Mouse (Mus musculus): ENCODE measurements around the gene Rcbtb1. TPM values are rescaled to one million over a fixed set of nuclear protein-coding genes. Genes with fewer than 3 reads are reported as not detected.
"Not testable (repeated sequence)": the region's sequence is repeated elsewhere in the genome, so short reads cannot be mapped to it uniquely, and the experiment has no call there.

Gene Rcbtb1
- polyA plus RNA-seq, 1 experiment from 2014 or later, result 130 TPM

DNA sequence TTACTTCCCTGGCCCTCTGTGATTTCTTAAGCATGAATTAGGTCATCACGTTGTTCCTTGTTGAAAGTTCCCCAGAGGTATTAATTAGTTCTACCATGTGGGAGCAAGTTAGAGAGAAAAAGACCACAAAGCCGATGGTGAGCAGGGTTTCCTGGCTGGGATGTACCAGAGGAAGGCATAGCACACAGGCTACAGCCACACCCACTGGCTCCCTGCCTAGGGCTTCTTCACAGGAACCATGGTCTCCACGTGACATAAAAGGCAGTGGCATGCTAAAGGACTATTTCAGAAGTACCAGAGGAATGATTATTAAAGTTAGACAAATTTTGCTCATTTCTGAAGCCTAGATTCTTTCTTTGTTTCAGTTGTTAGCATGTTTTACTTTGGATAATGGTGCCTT, 18.2 kb downstream of the Rcbtb1 start:
- Histone ChIP-seq H3K9ac (no peak overlapping the region), H3K4me2 (no peak overlapping the region), H3K36me3 (replicated peaks) (peaks cover 82% of the 10 kb centered on the region), H3K4me3 (replicated peaks) (no peak overlapping the region), H3K27ac (no peak overlapping the region), H3K4me1 (no peaks in the 10 kb centered on the region), H3K27me3 (no peaks in the 10 kb centered on the region), H3K9me3 (no peaks in the 10 kb centered on the region)
- ATAC-seq (ENCODE audit: low FRiP score), result no peak
- 92% methylated on average over 3 of the region's 3 CpGs for WGBS

DNA sequence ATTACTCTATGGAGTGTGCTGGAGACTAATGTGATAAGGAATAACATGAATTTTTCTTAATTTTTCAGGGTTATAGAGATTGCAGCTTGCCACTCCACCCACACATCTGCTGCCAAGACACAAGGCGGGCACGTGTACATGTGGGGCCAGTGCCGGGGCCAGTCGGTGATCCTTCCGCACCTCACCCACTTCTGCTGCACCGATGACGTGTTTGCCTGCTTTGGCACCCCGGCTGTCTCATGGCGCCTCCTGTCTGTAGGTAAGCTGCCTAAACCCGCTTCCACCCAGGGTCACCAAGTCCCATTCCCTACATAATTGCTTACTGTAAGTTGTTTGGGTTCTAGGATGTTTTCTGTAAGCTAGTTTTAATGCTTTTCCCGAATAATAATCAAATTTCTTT, 25.2 kb downstream of the Rcbtb1 start:
- Histone ChIP-seq H3K9ac (no peak overlapping the region), H3K4me1 (no peaks in the 10 kb centered on the region), H3K27me3 (no peaks in the 10 kb centered on the region), H3K4me2 (no peak overlapping the region), H3K9me3 (no peaks in the 10 kb centered on the region), H3K36me3 (replicated peaks) (peaks cover 92% of the 10 kb centered on the region), H3K27ac (no peak overlapping the region), H3K4me3 (replicated peaks) (no peak overlapping the region)
- no peak for ATAC-seq (ENCODE audit: low FRiP score)
- WGBS, result 97% methylated on average over 11 of the region's 11 CpGs

DNA sequence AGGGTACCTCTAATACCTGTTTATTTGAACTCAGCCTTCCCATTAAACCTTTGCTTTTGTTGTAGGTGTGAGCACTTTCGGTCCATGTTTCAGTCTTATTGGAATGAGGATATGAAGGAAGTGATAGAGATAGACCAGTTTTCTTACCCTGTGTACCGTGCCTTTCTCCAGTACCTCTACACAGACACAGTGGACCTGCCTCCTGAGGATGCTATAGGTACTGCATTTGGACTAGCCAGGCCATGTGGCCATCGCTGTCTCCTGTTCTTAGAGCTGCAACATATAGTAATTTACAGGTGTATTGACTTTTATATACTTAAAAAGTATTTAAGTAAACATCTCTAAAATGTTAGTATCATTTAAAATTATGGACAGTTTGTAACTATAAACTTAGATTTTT, 28.8 kb downstream of the Rcbtb1 start:
- Histone ChIP-seq H3K9ac (no peak overlapping the region), H3K9me3 (no peaks in the 10 kb centered on the region), H3K4me2 (no peak overlapping the region), H3K4me1 (no peaks in the 10 kb centered on the region), H3K27ac (no peak overlapping the region), H3K36me3 (replicated peaks) (peaks cover 92% of the 10 kb centered on the region), H3K4me3 (replicated peaks) (no peak overlapping the region), H3K27me3 (no peaks in the 10 kb centered on the region)
- ATAC-seq (ENCODE audit: low FRiP score), result no peak
- 93% methylated on average over 3 of the region's 3 CpGs for WGBS

DNA sequence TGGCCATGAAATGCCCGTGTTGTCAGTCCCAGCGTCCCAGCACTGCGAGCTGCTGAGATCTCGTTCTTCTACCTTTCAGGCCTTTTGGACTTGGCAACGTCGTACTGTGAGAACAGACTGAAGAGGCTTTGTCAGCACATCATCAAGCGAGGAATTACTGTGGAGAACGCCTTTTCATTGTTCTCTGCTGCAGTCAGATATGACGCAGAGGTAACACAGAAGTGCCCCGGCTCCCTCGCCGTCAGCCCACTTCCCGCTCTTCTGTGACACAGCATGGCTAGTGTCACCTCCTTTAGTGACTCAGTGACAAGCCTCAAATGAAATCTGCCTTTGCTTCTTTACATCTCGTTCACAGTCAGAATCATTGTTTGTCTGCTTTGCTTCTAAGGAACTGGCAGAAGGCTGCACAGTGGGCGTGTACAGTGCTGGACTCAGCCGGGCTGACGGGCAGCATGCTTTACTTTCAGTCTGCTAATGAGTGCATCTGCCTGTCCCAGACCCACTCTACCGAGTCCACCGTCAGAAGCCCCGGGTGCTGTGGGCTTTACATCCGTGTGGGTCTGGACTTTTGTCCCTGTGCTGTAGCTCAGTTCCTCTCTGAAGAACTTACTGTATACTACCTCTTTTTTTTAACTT, 29.4 kb downstream of the Rcbtb1 start:
- Histone ChIP-seq H3K9ac (no peak overlapping the region), H3K27ac (no peak overlapping the region), H3K36me3 (replicated peaks) (peaks cover 93% of the 10 kb centered on the region), H3K4me3 (replicated peaks) (no peak overlapping the region), H3K4me1 (no peaks in the 10 kb centered on the region), H3K27me3 (no peaks in the 10 kb centered on the region), H3K9me3 (no peaks in the 10 kb centered on the region), H3K4me2 (no peak overlapping the region)
- 91% methylated on average over 21 of the region's 21 CpGs for WGBS
- no peak for ATAC-seq (ENCODE audit: low FRiP score)

DNA sequence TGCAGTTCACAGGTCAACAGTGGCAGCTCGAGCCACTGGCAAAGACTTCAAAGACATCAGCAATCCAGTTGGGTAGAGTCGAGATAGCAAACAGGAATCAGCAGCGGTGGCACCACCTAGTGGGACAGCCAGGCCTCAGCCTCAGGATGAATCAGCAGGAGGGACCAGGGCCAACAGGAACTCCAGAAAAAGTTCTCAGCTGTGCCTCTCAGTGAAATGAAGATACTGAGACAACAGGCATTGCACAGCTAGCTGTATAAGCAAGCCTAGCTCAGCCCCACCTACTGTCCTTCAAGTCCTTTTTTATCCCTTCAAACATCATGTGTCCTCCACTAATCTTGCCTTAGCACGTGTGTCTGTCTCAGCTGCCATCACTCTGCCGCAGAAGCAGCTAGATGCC, 31.0 kb downstream of the Rcbtb1 start:
- H3K27me3 ChIP-seq, result no peaks in the 10 kb centered on the region
- 79% methylated on average over 5 of the region's 5 CpGs for WGBS
- H3K27ac ChIP-seq, result no peak overlapping the region
- no peaks in the 10 kb centered on the region for H3K9me3 ChIP-seq
- no peak overlapping the region for H3K4me3 ChIP-seq (replicated peaks)
- no peak overlapping the region for H3K9ac ChIP-seq
- no peaks in the 10 kb centered on the region for H3K4me1 ChIP-seq
- ATAC-seq (ENCODE audit: low FRiP score), result no peak
- peaks cover 93% of the 10 kb centered on the region for H3K36me3 ChIP-seq (replicated peaks)
- no peak overlapping the region for H3K4me2 ChIP-seq

DNA sequence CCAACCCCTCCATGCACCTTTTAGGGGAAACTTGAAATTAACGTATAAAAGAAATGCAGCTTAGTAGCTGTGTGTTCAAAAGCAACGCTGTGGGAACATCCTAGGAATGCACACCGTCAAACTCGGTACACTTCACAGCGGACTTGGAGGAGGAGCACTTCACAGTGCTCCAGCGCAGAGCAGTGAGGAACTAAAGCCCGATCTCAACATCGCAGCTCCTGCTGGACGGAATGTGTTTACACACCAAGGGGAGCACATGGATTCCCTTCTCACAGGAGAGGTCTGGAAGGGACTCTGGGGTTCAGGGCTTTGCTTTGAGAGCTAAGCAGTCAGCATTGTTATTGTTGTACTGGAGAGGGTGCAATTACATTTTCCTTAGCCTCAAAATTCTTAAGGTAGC, 32.6 kb downstream of the Rcbtb1 start:
- Histone ChIP-seq H3K4me3 (replicated peaks) (no peak overlapping the region), H3K4me2 (no peak overlapping the region), H3K9me3 (0 out of 2 replicates have a peak, but pooled peaks cover 1% of the 10 kb centered on the region), H3K9ac (no peak overlapping the region), H3K4me1 (no peaks in the 10 kb centered on the region), H3K27me3 (no peaks in the 10 kb centered on the region), H3K27ac (no peak overlapping the region), H3K36me3 (replicated peaks) (peaks cover 95% of the 10 kb centered on the region)
- WGBS, result 91% methylated on average over 9 of the region's 9 CpGs
- ATAC-seq (ENCODE audit: low FRiP score), result no peak

DNA sequence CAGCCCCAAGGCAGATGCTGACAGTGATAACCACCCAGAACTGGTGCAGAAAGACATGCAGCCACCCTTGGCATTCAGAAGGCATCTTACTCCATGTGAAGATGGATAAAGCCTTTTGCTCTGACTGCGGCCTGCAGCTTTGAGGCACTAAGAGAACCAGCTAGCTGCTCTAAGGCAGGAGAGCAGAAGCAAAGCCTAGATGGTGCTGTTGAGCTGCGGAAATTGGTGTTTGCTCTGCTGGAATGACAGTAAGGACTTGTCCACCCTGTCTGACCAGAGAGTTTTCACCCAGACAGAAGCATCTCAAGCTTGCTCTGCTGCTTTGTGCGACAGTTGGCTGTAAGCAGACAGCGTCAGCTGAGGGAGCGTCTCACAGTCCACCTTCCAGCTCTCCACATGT, 49.3 kb downstream of the Rcbtb1 start:
- H3K27ac ChIP-seq; H3K36me3 ChIP-seq (replicated peaks); H3K4me2 ChIP-seq; ATAC-seq (ENCODE audit: low FRiP score); H3K9ac ChIP-seq; H3K27me3 ChIP-seq; H3K4me3 ChIP-seq (replicated peaks); H3K9me3 ChIP-seq; H3K4me1 ChIP-seq: not testable (repeated sequence)
- WGBS, result 76% methylated on average over 5 of the region's 5 CpGs

DNA sequence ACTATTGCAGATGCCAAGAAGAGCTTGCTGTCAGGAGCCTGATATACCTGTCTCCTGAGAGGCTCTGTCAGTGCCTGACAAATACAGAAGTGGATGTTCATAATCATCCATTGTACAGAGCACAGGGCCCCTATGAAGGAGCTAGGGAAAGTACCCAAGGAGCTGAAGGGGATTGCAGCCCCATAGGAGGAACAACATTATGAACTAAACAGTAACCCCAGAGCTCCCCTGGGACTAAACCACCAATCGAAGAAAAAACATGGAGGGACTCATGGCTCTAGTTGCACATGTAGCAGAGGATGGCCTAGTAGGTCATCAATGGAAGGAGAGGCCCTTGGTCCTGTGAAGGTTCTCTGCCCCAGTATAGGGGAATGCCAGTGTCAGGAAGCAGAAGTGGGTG, 54.9 kb downstream of the Rcbtb1 start:
- H3K9me3 ChIP-seq; H3K4me1 ChIP-seq; H3K36me3 ChIP-seq (replicated peaks); H3K4me3 ChIP-seq (replicated peaks); H3K27me3 ChIP-seq; H3K9ac ChIP-seq; H3K27ac ChIP-seq; H3K4me2 ChIP-seq; ATAC-seq (ENCODE audit: low FRiP score): not testable (repeated sequence)
- WGBS, result 92% methylated on average over 1 of the region's 1 CpGs

DNA sequence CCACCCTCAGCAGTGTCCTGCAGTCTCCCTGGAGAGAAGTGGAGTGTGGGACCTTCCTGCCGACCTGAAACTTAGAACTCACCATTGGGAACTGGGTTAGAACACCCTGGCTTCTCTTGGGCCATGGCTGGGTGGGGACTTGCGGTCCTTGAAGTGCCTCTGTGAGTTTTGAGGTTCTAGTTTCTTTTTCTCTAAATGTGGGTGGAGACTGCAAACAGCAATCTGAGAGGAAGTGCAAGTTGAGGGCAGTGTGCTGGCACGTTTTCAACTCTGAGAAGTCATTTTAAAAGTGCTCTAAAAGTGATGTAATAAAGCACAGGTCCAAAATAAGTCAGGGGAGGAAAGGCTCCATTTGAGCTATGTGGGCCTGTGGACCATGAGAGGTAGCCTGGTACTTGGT, 59.0 kb downstream of the Rcbtb1 start, which contains the start of gene Gm6904:
TSS of gene Gm6904 (minus strand) at position 161 of the 400 bp plus-strand sequence.
- WGBS, result 75% methylated on average over 3 of the region's 3 CpGs
- no peaks in the 10 kb centered on the region for H3K36me3 ChIP-seq (replicated peaks)
- H3K27ac ChIP-seq, result no peak within 1 kb of the TSS
- ATAC-seq (ENCODE audit: low FRiP score), result no peak
- H3K4me2 ChIP-seq, result no peak within 1 kb of the TSS
- H3K9me3 ChIP-seq, result no peaks in the 10 kb centered on the region
- H3K9ac ChIP-seq, result no peak within 1 kb of the TSS
- H3K4me1 ChIP-seq, result no peaks in the 10 kb centered on the region
- no peaks in the 10 kb centered on the region for H3K27me3 ChIP-seq
- no peak within 1 kb of the TSS for H3K4me3 ChIP-seq (replicated peaks)

DNA sequence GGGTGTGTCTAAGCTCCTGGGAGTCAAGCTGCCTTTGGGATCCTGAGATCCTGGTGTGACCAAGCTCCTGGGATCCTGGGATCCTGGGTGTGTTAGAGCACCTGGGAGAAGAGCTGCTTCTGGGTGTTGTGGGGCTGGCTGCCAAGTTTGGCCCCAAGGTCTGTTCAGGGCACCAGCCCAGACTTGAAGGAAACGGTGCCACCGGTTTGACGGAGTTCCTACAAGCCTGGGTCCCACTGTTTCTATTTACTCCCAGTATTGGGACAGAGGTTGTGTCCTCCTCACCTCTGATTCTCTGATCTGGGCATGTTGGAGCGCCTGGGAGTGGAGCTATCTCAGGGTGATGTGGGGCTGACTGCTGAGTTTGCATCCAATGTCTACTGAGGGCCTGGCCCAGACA, 74.0 kb downstream of the Rcbtb1 start:
- 93% methylated on average over 4 of the region's 4 CpGs for WGBS
- H3K9me3 ChIP-seq; H3K27ac ChIP-seq; H3K27me3 ChIP-seq; ATAC-seq (ENCODE audit: low FRiP score); H3K4me3 ChIP-seq (replicated peaks); H3K4me1 ChIP-seq; H3K36me3 ChIP-seq (replicated peaks); H3K9ac ChIP-seq; H3K4me2 ChIP-seq: not testable (repeated sequence)

Other genes with a start within 250 kb of the Rcbtb1 start
- gene 1700129C05Rik, start 58.3 kb upstream of the Rcbtb1 start, polyA plus RNA-seq (2016; fragmentation: Nextera tagmentation; extraction: Ambion mirVana), result not detected in 2 replicates
- gene Gm5142, start 22.5 kb upstream of the Rcbtb1 start, polyA plus RNA-seq (2016; fragmentation: Nextera tagmentation; extraction: Ambion mirVana), result not detected in 2 replicates
- not detected in 2 replicates for gene Gm6904, start 59.0 kb downstream of the Rcbtb1 start, polyA plus RNA-seq (2016; fragmentation: Nextera tagmentation; extraction: Ambion mirVana)
- gene Phf11a, start 96.3 kb downstream of the Rcbtb1 start, polyA plus RNA-seq (2016; fragmentation: Nextera tagmentation; extraction: Ambion mirVana), result not detected in 2 replicates
- gene Phf11b, start 140.1 kb downstream of the Rcbtb1 start, polyA plus RNA-seq (2016; fragmentation: Nextera tagmentation; extraction: Ambion mirVana), result 0.22 and 0.23 TPM in 2 replicates
- 0.19 and 0.24 TPM in 2 replicates for gene Phf11d, start 164.3 kb downstream of the Rcbtb1 start, polyA plus RNA-seq (2016; fragmentation: Nextera tagmentation; extraction: Ambion mirVana)
- gene Phf11c, start 194.2 kb downstream of the Rcbtb1 start, polyA plus RNA-seq (2016; fragmentation: Nextera tagmentation; extraction: Ambion mirVana), result 0.68 and 0.72 TPM in 2 replicates
- gene Setdb2, start 239.7 kb downstream of the Rcbtb1 start, polyA plus RNA-seq (2016; fragmentation: Nextera tagmentation; extraction: Ambion mirVana), result 11.7 and 13.0 TPM in 2 replicates
- gene Cab39l, start 239.8 kb downstream of the Rcbtb1 start, polyA plus RNA-seq (2016; fragmentation: Nextera tagmentation; extraction: Ambion mirVana), result 35.5 and 37.5 TPM in 2 replicates

All from forebrain, embryonic 12.5 days (tissue).